Mouse (Mus musculus) C2C12 (cell line): ENCODE results near the gene Sfxn1.

Experiments
- CTCF ChIP-seq: IDR thresholded peaks from one replicate; pipeline ENCODE4 v1.5.1; 2011; ENCODE audit not compliant: control insufficient read depth, insufficient read depth, insufficient read length
- FOSL1 ChIP-seq: IDR thresholded peaks from one replicate; pipeline ENCODE4 v1.8.0; 2011; ENCODE audit warnings: mild to moderate bottlenecking, low read length; ENCODE audit not compliant: poor library complexity, insufficient read depth, severe bottlenecking
- MYOD1 ChIP-seq: IDR thresholded peaks from one replicate; pipeline ENCODE4 v1.6.1; 2011; ENCODE audit warnings: low read depth; ENCODE audit not compliant: control insufficient read depth, insufficient read length

GRCm38 (mm10) chr13:54152421-54152820 lies 80.8 kb downstream of the Sfxn1 start:
- no peak for TF ChIP-seq FOSL1
- TF ChIP-seq MYOD1: no peak
- TF ChIP-seq CTCF: no peak
